Mouse (Mus musculus): ENCODE results near the gene Ajap1.

GRCm38 (mm10) chr4:153473480-153474252 is 8.9 kb downstream of the Ajap1 start:
- no peak for TF ChIP-seq POLR2A (IDR thresholded peaks at IDR 0.05; ENCODE audit: borderline replicate concordance, low read depth, low read length)
- no peak for TF ChIP-seq CTCF (IDR thresholded peaks at IDR 0.05; ENCODE audit: low read depth, low read length)

Measured in bone marrow macrophage, adult 2 months (primary cell).